Mouse (Mus musculus): ENCODE results near the gene C1ql1.
"Not testable (repeated sequence)": the region's sequence is repeated elsewhere in the genome, so short reads cannot be mapped to it uniquely, and the experiment has no call there.

Gene C1ql1

DNA sequence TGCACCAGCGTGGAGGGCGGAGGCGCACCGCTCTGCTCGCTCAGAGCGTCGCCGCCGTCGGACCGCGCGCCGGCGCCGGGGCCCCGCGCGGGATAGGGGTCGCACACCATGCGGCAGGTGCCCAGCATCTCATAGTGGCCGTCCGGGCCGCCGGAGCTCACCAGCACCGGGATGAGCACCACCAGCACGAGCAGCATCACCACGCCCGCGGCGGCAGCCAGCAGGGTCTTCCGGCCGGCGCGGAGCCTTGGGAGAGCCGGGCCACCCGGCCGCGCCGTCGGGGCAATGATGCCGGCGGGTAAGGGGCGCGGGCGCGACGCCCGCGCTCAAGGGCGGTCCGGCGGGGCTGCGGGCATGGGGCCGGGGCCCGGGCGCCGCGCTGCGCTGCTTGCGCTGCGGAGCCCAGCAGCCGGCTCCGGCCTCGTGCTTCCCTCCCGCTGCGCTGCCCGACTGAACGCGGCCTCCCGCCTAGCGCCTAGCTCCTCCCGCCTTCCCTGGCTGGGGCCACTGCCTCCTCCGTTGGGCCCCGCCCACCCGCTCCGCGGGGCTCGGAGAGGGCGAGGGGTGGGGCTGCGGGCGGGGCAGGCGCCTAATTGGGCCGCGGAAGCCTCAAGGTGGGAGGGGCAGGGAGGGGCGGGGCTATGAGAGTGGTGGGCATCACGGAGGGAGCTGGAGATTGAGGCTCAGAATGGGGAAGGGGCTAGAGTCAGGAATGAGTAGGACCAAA lies at the start of gene C1ql1:
TSS of gene C1ql1 (minus strand) at position 424 of the 727 bp plus-strand sequence.
- DNase-seq (ENCODE audit: low spot score in 2 of 2), result peak; percentile 47 to 83

DNA sequence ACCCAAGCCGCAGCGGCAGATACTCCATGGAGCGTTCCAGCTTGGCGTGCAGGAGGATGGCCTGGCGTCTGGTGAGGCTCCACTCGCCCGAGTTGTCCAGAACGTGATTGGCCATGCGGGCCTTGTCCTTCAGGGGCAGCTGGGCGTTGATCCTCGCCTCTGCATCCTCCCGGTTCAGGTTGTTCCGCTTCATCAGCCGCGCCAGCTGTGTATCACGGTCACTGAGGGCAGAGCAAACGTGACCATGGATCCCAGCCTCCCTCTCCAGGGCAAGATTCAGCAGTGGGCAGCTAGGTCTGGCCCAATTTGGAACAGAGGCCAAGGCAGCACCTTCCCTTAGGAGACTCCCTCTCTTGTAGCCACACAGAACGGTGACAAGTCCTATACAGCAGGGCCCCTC lies 48.5 kb upstream of the C1ql1 start:
- DNase-seq (ENCODE audit: low spot score in 2 of 2), result no peak

DNA sequence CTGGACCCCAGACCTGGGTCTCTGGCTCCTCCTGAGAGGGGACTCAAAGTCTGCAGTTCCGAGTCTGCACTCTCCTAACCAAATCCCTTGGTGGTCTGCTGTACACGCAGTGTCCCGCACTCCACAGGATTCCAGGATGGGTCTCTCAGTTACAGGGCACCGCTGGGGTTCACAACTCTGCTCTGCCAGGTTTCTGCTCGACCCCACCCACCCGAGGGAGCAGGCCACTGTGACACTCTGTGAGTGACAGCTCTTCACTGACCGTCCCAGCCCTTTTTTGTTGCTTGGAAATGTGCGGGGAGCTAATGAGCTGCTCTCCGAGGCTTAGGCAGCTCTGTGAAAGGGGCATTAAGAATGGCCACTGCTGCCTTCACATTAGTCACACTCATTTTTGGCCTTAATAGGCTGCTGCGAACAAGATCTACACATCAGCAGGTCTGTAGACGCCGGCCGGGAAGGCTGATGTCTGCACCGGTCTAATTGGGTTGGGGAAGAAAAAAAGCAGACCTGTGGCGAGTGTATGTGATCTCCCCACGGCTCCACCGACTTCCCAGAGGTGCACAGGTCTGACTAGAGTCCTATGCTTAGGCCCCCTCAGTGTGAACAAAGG lies 47.0 kb upstream of the C1ql1 start:
- DNase-seq (ENCODE audit: low spot score in 2 of 2), result no peak

DNA sequence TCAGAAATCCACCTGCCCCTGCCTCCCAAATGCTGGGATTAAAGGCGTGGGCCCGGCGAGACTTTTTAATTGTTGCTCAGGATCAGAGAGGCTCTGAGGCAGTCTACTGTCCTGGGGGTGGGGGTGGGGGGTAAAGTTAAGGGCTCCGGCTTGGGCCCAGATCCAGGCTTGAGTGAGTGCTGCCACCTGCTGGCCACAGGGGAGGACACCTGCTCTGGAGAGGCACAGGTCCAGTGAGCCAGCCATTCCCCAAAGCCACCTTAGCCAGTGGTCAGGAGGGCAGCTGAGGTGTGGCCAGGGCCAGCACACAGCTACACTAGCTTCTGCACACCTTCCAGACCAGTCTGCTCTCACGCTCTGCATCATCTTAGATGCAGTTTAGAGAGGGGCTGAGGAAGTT lies 46.5 kb upstream of the C1ql1 start:
- peak; percentile 63 to 87 for DNase-seq (ENCODE audit: low spot score in 2 of 2)

DNA sequence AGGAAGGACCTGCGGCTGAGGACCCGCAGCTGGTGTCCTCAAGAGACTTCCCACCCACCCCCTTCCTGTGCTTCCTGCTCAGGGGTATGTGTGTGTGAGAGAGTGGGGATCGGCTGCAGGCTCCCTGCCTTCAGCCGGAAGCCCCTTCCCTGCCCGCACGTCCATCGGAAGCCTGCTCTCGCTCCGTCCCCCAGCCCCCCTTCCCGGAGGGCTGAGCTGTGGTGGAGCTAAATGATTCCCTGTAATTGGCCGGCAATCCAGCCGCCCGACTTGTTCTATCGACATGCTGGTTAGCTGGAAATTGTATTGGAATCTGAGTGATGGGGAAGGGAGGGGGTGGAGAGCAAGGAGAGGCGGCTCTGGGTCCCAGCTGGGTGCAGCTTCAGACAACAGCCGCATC lies 45.2 kb upstream of the C1ql1 start:
- DNase-seq (ENCODE audit: low spot score in 2 of 2), result no peak

DNA sequence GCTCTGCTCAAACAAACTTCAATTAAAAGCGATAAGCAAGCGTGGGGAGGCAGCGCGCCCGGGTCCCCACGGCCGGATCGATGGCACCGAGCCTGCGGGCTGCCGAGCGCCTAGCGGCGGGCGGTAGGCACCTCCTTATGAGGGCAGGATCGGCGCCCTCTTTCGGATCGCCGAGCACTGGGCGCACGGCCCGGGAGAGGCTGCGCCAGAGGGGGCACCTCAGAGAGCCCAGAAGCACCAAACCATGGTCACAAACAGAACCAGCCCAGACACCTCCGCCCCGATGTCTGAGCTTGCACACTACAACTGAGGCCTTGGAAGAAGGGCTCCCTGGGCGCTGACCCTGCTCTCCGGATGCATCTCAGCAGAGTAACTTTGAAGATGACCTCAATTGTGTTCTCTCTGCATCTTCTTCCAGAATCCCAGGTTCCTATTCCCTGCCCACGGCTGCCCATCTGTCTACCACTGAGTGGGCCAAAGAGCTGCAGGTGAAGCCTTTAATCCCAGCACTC lies 43.7 kb upstream of the C1ql1 start:
- DNase-seq (ENCODE audit: low spot score in 2 of 2), result no peak

DNA sequence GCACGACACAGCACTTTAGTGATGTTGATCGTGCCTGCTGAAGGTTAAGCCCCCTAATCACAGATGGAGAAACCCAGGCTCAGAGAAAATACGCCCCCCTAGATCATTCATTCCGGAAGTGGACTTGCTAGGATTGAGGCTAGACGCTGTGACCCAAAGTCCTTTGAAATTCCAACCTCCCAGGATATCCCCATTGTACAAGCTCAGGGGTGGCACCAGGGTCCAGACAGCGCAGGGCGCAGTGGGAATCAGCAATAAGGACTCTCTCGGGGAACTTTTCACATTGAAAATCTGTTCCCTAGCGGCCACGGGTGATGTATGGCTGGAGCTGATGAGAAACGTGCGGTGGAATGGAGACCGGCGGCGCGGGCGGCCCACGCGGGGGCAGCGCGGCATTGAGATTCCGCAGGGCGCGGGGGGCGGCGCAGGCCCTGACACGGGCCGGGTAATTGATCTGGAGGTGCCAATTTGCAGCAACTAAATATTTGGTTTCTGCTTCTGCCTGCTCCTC lies 43.2 kb upstream of the C1ql1 start:
- no peak for DNase-seq (ENCODE audit: low spot score in 2 of 2)

DNA sequence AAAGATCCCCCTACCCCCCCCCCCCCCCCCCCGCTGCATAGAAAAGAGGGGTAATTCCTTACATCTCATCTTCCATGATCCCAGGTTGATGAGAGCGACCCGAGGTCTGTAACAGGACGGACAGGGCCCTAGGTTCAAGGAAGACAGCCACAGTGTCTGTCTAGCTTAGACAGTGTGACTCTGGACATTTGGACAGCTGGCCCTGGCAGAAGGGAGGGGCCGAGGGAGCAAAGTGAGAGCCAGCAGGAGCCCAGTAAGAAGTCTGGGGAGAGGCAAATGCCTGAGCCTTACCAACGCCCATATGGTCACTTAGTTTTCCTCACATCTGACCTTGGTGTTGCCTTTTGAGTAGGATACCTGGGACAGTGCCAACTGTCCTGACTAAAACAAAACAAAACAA lies 38.7 kb upstream of the C1ql1 start:
- DNase-seq (ENCODE audit: low spot score in 2 of 2), result no peak

DNA sequence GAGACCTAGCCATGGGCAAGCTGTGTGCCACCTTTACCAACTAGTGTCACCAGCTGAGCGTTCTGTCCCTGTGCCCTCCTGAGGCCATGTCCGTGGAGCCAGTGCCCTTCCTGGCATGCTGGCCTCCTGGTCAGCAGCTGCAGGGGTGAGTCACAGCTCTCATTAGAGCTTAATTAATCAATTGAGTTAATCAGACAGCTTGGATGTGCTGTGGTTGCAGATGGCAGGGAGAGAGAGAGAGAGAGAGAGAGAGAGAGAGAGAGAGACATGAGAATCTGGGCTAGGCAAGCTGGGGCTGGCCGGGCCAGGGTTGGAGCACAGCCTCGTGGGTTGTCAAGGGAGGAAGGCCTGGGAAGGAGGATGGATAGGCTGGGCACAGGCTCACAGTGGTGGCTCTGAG lies 38.1 kb upstream of the C1ql1 start:
- DNase-seq (ENCODE audit: low spot score in 2 of 2), result no peak

DNA sequence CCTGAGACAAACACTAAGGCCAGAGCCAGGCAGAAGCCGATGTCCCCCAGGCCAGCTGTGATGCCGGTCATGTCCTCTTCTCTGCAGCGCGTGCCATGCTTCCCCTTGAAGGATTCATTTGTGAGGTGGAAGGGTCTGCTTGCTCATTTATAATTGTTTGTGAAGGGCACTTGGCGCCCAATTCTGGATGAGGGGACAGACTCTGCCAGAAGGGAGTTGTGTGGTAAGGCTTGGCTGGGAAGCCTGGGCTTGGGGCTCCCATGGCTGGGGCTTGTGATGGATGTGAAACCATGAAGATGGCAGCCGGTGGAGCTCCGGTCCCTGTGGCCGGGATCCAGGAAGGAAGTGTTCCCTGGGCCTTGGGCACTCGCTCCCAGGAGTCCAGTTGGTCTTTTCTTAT lies 37.6 kb upstream of the C1ql1 start:
- DNase-seq (ENCODE audit: low spot score in 2 of 2), result no peak

DNA sequence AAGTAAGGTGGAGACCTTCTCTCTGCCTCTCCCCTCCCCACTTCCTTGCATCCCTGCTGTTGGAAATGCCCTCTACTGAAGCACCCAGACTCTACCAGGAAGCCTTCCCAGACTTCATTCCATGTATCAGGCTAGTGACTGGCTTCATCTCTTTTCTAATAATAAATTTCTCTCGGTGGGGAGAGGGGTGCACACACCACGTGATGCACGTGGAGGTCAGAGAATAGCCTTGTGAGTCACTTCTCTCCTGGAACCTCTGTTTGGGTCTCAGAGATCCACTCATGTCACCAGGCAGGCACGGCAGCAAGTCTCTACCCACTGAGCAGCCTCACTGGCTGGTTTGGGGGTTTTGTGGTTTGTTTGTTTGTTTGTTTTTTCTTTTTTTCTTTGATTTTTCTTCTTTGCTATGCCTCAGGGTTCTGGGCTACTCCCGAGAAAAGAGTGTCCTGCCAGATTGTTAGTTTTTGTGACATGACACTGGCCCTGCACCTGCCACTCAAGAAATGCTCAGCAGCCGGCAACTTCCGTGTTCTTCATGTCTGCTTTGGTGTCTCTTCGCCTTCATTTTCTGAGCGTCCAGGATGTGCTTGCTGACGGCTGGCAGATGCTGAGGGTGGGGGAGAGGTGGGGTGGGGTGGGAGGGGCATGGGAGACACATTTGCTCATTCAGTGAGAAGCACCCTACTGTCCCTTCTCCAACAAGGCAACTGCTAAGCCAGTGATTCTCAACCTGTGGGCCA lies 34.8 kb upstream of the C1ql1 start:
- DNase-seq (ENCODE audit: low spot score in 2 of 2), result no peak

DNA sequence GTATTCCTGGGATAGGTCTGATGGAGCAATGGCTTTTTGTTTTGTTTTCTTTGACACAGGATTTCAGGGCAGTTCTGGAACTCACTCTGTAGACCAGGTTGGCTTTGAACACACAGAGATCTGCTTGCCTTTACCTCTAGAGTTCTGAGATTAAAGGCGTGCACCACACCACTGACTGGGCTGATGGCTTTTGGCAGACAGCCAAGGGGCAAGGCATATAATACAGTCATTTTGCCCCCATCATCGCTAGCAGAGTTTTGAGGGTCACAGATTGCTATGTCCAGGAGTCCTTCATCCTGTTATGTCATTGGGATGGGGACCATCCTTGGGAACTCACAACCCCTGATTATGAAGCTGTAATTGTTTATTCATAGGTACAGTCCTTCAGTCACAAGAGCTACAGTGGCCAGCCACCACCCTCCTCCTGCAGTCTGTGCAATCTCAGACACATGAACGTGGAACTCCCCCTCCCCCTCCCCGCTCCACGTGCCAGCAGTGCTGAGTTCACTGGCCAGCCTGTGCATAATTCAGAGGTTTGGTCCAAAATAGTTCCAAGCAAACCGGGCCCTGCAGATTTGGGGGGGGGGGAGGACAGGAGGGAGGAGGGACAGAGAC lies 31.7 kb upstream of the C1ql1 start:
- DNase-seq (ENCODE audit: low spot score in 2 of 2), result no peak

DNA sequence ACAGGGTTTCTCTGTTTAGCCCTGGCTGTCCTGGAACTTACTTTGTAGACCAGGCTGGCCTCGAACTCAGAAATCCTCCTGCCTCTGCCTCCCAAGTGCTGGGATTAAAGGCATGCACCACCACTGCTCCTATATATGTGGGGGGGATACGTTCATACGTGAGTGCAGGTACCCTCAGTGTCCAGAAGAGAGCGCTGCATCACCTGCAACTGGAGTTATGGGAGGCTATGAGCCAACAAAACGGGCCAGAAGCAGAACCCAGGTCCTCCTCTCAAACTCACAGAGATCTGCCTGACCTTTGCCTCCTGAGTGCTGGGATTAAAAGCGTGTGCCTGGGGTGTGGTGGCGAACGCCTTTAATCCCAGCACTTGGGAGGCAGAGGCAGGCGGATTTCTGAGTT lies 29.5 kb upstream of the C1ql1 start:
- DNase-seq (ENCODE audit: low spot score in 2 of 2), result not testable (repeated sequence)

DNA sequence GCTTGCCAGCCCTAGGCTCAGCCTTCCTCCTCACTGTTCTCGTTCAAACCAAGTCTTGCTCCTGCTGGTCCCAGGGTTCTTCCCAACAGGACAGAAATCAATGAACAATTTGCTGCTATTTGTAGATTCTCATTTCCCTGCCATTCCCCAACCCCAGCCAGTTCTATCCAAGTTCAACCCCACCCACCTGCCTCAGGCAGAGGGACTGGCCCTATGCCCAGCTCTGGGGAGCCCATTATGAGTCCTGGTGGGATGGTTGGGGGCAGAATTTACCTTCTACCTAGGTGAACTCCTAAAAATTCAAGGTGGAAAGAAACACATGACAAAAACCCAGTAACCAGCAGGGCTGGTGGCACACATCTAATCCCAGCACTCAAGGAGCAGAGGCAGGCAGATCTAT lies 25.8 kb upstream of the C1ql1 start:
- DNase-seq (ENCODE audit: low spot score in 2 of 2), result no peak

DNA sequence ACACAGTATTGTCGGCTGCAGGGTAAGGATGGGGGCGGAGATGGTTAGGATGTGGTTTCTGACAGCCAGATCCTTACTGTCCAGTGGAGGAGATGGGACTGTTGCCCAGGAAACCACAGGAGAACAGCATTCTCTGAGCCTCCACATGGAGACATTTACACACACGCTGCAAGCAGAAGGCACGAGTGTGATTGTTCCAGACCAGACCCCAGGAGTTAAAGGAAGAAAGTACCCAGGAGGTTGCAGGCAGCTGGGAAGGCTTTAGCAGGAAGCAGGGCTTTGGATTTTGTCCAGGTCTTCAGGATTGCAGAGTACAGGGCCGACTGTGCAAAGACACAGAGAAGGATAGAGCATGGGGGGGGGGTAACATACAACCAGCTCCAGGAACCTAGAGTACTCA lies 25.1 kb upstream of the C1ql1 start:
- no peak for DNase-seq (ENCODE audit: low spot score in 2 of 2)

DNA sequence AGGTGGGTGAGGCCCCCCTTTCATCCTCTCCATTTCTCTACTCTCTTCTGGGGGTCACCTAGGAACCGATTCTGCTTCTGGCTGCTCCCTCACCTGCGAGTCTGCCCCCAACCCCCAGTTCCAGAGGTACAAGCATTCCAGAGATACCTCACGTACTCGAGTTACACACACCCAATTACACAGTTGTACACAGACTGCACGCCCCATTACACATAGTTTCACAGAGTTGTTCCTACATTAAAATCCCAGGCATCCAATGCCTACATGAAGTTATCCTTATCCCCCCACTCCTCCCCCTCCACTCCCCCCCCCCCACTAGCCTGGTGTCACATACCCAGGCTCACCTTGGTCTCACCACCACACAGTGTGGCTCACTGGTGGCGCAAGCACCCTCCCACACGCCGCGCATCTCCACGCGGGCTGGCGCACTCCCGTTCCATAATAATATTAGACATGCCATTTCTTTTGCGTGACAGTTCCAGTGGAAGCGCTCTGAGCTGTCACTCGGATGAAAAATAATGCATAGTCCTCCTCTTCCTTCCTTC lies 18.1 kb upstream of the C1ql1 start:
- DNase-seq (ENCODE audit: low spot score in 2 of 2), result no peak

DNA sequence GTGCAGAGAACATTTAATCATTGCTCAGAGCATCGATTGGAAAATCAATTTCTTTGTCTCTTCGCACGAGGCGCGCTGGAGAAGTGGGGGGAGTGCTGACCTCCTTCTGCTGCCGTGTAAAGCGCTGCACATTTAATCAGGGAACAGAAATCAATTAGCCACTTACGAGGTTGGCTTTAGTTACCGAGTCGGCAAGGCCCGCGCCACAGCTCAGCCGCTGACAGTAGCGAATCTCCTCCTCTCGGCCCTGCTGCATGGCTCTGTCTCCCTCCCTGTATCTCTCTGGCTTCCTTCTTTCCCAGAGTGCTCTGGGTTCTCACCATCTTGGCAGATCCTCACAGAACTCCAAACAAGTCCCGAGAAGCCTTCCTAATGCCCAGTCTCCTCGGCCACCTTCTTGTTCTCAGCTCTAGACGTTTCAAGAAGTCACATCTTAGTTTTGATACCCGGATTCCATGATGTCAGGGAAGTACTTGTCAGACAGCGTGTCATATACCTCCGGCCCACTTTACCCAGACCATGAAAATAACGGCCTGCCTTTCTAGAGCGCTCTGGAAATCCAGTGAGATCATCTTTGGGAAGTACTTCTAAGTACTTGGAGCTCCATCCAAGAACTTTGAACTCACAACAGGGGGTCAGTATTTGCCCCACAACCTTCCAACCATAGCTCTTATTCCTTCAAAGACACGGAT lies 17.5 kb upstream of the C1ql1 start:
- no peak for DNase-seq (ENCODE audit: low spot score in 2 of 2)

DNA sequence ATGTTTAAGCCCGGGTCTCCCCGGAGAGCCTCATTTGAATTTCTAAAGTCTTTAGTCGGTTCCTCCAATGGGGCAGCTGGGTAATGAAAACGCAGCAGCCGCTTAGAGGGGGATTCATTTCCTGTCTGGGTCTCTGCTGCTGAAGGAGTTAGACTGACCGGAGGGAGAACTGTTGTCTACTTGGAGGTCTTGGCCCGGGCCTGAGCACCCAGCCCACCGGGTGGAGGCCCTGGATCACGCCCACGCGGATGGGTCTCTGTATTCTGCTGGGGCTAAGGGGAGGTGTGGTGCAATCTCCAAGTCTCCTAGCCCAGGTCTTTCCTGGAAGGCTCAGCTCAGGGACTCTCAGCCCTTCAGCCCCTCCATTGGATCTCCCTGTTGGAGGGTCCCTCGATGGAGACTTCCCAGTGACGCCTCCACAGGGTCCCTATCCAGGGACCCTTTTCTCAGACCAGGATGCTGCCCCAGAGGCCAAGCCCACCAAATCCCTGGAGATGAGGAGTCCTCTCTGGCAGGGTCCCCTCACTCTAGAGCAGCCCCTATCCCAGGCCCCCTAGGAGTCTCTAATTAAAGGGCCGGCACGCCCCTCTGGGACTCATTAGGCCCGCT lies 16.9 kb upstream of the C1ql1 start:
- DNase-seq (ENCODE audit: low spot score in 2 of 2), result no peak

DNA sequence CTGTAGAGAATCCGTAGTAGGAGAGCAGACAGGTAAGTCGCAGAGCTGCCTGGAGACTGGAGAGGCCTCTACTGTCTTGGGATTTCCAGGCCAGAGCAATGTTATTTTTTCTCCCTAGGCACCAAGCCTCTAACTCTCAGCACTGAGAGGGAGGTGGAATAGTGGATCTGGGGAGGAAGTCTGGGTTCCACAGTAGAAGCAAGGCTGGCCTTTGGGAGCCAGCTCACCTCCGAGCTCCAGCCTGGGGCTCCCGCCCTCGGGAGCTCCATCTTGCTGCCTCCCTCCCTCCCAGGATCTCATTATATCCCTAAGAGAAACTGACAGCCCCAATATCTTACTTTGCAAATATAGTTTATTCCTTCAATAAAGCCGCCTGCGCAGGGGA lies 16.4 kb upstream of the C1ql1 start:
- no peak for DNase-seq (ENCODE audit: low spot score in 2 of 2)

DNA sequence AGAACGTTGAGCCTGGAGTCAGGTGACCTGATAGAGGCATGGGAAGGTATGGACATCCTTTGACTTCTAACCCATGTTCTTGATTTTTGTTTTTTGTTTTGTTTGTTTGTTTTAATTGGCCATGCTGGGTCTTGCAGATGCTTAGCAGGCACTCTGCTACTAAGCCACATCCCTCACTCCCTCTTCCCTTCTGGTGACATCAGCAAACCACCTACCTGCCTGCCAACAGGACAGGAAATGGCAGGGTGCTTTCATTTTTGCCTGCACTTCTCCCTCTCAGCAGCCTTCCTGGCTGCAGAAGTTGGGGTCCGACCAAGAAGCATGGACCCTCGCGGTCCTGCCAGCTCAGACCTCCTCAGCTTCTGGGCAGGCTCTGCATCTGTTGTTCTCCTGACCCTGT lies 14.6 kb upstream of the C1ql1 start:
- no peak for DNase-seq (ENCODE audit: low spot score in 2 of 2)

DNA sequence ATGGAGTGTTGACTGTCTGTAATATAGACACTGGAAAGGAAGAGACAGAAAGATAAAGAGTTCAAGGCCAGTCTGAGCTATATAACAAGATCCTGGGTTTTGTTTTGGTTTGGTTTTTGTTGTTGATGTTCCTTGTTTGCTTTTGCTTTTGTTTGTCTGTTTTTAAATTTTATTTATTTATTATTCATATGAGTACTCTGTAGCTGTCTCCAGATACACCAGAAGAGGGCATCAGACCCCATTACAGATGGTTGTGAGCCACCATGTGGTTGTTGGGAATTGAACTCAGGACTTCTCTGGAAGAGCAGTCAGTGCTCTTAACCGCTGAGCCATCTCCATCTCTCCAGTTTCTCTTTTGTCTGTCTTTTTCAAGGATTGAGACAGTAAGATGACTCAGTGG lies 12.4 kb upstream of the C1ql1 start:
- DNase-seq (ENCODE audit: low spot score in 2 of 2), result no peak
